Mouse (Mus musculus) neural tube, postnatal 0 days (tissue): ENCODE measurements around the gene Slc16a14. TPM values are rescaled to one million over a fixed set of nuclear protein-coding genes. Genes with fewer than 3 reads are reported as not detected.

Experiments used
- polyA plus RNA-seq: library from polyadenylated mRNA; unstranded; fragments of >200 nt; fragmentation: Nextera tagmentation; extraction: Ambion mirVana; gene quantifications from 2 replicates; pipeline ENCODE4 v1.2.1, GENCODE M21; 2015

Slc16a14 gene
- polyA plus RNA-seq, result 15.0 and 15.3 TPM in 2 replicates

GRCm38 (mm10) chr1:84934503-84935333 lies at the start of gene Slc16a14:
TSS of gene Slc16a14 (minus strand) at chr1:84935134.

Other genes starting within 250 kb of the Slc16a14 start
- gene Dner, start 238.9 kb downstream of the Slc16a14 start, polyA plus RNA-seq, result 295 and 311 TPM in 2 replicates
- gene Fbxo36, start 95.3 kb downstream of the Slc16a14 start, polyA plus RNA-seq, result 5.5 and 6.6 TPM in 2 replicates
- gene Trip12, start 94.6 kb downstream of the Slc16a14 start, polyA plus RNA-seq, result 23.6 and 26.1 TPM in 2 replicates
- not detected in 2 replicates for gene Gm10553, start 165.0 kb upstream of the Slc16a14 start, polyA plus RNA-seq
- not detected in 2 replicates for gene A530032D15Rik, start 174.7 kb upstream of the Slc16a14 start, polyA plus RNA-seq